Mouse (Mus musculus): ENCODE data around the gene Gm13271. TPM values are rescaled to one million over a fixed set of nuclear protein-coding genes. Genes with fewer than 3 reads are reported as not detected.
"Not testable (repeated sequence)": the region's sequence is repeated elsewhere in the genome, so short reads cannot be mapped to it uniquely, and the experiment has no call there.

The Gm13271 gene
- polyA plus RNA-seq (2015; fragmentation: Nextera tagmentation; extraction: Ambion mirVana): not detected in 2 replicates

DNA sequence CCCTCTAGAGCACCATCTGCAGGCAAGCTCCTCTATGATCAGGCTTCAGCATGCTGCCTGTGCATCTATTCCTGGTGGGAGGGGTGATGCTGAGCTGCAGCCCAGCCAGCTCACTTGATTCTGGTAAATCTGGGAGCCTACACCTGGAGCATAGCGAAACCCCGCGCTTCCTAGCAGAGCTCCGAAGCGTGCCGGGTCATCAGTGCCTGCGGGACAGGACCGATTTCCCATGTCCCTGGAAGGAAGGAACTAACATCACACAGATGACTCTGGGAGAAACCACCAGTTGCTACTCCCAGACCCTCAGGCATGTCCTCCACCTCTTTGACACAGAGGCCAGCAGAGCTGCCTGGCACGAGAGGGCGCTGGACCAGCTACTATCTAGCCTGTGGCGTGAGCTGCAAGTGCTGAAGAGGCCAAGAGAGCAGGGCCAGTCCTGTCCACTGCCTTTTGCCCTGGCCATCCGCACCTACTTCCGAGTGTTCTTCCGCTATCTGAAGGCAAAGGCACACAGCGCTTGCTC, at the start of gene Gm13271:
TSS of gene Gm13271 (plus strand) at position 51 of the 523 bp plus-strand sequence.
- DNase-seq (ENCODE audit: low spot score): not testable (repeated sequence)

GRCm38 (mm10) chr4:88705924-88706323, 48.7 kb upstream of the Gm13271 start:
- DNase-seq (ENCODE audit: low spot score): no peak

DNA sequence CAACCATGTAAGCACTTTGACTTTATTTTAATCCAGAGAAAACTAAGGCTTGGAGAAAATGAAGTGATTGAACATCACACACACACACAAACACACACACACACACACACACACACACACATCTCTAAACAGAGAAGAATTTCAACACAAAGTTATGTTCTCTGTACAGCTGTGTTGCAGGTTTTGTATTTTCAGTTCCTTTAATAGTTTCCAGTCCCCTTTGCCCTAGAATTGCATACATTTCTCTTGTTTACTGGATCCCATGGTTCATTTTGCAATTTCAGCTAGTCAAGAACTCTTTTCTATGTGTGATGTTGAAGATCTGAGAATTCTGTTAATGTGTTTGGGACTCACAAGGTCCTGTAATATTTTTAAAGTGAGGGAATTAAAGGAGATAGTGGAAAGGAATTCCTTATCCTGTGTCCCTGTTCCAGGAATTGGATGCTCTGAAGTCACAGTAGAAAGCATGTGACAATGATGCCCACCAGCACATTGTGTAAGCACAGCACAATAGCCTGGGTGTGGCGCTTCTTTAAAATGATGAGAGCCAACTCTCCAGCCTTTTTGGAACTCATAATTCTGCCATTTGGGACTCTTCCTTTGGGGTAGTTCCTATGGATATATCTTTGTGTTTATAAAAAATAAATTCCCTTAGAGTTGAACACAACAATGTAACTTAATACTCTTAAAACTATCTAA, 47.4 kb upstream of the Gm13271 start:
- DNase-seq (ENCODE audit: low spot score): no peak

DNA sequence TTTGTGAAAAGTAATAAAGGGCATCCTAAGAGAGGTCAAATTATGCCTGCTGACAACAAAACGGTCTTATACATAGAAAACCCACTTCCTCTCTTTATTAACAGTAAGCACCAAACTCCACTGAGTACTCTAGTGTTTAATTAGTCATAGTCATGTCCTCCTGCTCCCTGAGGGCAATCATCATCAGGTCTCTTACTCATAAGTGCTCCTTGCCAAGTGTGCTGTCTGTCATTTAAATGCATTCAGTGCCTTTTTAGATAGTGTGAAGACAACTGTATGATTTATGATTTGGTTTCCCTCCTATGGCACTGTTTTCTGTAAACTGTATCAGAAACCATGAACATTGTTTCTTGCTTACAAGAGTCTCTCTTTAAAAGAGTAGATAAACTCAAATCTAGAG, 40.4 kb upstream of the Gm13271 start:
- no peak for DNase-seq (ENCODE audit: low spot score)

- no peak for DNase-seq (ENCODE audit: low spot score)
Observed at GRCm38 (mm10) chr4:88715059-88715458, 39.6 kb upstream of the Gm13271 start.

DNA sequence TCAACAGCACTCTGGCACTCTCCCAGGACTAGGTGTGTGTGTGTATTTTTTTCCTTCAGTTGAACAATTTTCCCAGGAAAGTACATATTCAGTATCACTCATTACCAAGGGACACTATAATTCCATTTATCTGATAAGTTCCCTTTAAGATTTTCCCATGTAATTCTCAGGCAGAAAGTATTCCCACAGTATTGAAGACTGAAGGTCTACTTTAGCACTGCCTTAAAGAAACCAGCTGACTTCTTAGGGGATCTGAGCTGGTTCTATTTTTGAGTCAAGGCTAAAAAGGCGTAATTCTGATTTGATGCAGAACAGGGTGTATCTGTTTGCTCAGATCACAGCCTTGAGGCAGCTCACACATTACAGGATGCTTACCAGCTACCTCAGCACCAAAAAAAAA, 36.0 kb upstream of the Gm13271 start:
- DNase-seq (ENCODE audit: low spot score): no peak

- peak; percentile 89 for DNase-seq (ENCODE audit: low spot score)
Observed at GRCm38 (mm10) chr4:88721791-88722721, 32.6 kb upstream of the Gm13271 start, which contains the start of the genes Gm26566 and Klhl9. TSS of gene Gm26566 (plus strand) at chr4:88721805. TSS of gene Klhl9 (minus strand) at chr4:88722465.

- no peak for DNase-seq (ENCODE audit: low spot score)
Observed at GRCm38 (mm10) chr4:88723497-88724090, 31.1 kb upstream of the Gm13271 start.

- DNase-seq (ENCODE audit: low spot score): no peak
Observed at GRCm38 (mm10) chr4:88726727-88727126, 27.9 kb upstream of the Gm13271 start.

DNA sequence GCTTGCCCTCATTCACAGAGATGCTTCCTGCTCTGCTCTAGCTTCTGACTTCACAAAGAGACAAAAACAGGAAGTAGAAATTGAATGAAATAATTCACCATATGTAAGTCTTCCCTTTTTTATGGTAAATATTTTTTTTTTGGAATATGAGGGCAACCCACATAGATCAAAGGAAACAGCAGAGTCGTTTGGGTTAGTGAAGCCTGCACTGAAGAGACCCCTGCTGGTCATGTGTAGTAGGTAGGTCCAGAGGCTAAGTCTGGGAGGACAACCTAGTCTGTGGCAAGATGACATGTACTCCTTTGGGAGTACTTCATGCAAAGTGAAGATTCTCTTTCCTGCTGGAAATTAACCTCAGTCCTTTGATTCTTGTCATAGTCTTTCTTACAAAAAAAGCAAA, 27.3 kb upstream of the Gm13271 start:
- DNase-seq (ENCODE audit: low spot score): peak; percentile 58

DNA sequence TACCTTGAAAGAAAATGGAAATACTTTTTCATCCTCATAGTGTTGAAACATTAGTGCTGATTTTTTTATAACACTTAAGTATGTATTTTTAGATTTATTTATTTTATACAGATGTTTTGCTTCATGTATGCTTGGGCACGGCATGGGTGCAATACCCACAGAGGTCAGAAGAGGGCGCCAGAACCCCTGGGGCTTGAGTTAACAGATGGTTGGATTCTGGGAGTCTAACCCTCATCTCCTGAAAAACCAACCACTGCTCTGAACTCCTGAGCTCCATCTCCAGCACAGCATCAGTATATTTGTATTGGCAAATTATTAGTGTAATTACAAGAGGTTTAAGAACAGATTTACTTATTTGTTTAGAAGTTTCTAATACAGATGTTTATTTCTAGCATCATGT, 16.2 kb upstream of the Gm13271 start:
- DNase-seq (ENCODE audit: low spot score): peak; percentile 75

GRCm38 (mm10) chr4:88739036-88739435, 15.6 kb upstream of the Gm13271 start:
- no peak for DNase-seq (ENCODE audit: low spot score)

DNA sequence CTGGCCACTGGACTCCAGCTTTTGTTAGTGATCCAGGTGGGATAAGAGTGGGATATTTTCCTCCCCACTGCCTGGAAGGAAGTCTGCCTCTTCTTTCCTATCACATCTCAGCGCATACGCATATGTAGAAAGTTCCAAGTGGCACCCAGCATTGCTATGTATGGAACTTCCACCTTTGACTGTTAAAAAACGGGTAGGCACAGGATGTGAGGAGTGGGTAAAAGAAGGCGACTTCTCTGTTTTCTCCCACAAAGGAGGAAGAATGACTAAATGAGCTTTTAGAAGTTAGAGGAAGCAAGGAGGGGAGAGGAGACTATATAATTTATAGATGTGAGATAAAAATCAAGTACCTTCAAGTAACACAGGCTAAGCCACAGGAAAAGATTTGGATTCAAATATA, 13.2 kb upstream of the Gm13271 start:
- no peak for DNase-seq (ENCODE audit: low spot score)

DNA sequence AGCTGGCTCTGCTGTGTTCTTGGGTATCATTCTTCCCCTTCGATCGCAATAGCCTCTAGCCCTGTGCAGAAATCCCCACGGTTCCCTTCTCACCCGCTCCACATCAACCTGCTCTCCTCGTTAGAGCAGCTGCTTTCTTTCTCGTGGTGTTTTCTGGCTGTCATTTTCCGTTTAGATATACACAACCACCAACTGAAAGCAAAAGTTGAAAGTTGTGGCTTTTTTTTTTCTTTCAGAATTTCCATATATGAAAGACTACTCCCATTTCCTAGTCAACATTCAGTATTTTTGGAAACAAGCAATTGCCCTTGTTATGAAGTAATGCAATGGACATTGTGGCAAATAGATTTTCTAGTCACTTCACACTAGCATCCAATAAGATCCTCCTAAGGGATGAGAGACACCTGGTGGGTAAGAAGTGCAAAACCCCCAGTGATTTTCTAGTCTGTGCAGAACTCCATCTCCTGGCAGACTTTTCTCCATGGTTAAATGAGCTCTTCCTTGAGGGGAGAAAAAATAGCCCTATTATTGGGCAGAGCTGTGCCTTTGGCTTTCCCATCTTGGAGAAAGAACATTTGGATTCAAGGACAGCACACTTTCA, 11.8 kb upstream of the Gm13271 start:
- DNase-seq (ENCODE audit: low spot score): peak; percentile 33

DNA sequence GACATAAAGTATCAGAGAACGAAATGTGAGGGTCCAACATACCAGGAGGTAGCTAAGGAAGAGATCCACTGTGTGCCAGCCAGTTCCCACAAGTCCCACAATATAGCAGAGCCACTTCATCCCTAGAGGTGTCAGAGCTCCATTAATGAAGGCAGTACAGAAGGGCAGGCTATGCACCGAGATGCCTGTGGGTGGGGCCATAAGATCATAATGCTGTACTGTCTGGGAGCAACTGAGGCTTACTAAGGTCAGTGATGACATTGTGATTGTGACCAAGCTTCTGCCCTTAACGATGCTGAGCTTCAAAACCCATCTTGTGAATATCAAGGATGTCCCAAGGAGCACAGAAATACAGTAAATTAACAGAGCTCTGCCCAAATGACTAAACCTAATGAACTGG, 10.5 kb upstream of the Gm13271 start:
- DNase-seq (ENCODE audit: low spot score): no peak

- no peak for DNase-seq (ENCODE audit: low spot score)
Observed at GRCm38 (mm10) chr4:88749926-88750325, 4.7 kb upstream of the Gm13271 start.

DNA sequence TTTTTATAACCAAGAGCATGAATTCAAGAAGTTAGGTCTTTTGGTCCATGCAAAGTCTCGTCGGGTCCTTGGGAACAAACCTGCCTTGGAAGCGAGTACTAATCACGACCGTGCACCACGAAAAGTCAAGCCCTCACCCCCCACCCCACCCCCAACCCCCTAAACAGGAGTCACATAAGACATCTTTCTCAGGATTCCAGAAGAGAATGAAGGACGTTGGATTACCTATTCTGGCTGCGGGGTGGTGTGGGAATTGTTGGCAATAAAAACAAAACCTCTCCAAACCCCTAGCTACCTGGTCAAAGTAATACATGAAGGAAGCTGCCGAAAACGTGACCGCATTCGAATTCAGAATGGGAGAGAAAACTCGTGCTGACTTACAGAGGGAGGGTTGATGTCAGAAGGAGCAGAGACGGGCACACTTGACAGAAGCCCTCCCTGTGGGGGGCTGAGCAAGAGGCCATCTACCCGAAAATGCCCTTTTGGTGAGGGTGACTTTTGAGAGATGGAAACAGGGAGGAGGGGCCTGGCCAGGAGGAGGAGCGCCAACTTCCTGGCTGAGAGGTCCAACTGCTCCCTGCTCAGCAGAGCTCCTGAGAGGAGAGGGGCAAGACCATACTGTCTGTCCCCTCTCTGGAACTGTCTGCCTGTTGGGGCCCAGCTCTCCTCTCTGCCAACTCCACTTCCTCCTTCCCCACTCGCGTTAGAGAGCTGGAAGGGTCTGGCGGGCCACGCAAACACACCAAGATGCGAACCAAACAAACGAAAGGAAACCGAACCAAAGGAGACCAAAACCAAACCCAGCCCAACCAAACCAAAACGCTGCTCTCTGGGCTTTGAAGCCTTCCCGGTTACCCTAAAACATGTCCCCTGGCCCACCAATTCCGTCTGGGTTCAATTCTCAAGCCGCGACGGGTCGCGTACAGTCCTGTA, 2.2 kb downstream of the Gm13271 start:
- DNase-seq (ENCODE audit: low spot score): peak; percentile 35

DNA sequence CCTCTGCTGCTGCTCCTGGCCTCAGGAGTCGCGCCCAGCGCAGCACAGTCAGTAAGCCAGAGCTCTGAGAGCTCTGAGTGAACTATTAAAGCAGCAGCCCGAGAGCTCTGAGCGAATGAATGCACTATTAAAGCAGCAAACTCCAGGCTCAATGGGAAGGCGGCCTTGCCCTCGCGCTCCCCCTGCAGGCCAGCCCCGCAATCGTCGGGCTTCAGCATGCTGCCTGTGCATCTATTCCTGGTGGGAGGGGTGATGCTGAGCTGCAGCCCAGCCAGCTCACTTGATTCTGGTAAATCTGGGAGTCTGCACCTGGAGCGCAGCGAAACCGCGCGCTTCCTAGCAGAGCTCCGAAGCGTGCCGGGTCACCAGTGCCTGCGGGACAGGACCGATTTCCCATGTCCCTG, 3.0 kb downstream of the Gm13271 start:
- peak; percentile 83 for DNase-seq (ENCODE audit: low spot score)

DNA sequence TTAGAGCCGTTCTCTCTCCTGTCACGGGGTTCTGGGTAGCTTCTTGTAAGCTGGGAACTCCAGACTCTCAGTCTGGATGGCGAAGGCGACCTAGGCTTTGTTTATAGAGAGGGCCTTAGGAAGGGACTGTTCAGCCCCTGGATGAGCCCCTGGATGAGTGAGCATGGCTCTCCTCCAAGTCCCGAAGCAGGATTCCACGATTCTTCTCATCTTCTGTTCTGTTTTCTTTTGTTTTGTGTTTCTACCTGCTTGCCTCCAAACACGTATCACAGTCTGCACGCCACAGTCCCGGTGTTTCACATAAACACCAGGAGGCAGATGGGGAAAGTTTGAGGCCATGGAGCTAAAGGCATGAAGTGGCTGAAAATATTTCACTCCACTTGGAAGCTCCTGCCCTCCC, 4.1 kb downstream of the Gm13271 start:
- DNase-seq (ENCODE audit: low spot score): not testable (repeated sequence)
